Mouse (Mus musculus): ENCODE measurements around the gene 4933407L21Rik. TPM values are rescaled to one million over a fixed set of nuclear protein-coding genes. Genes with fewer than 3 reads are reported as not detected.

Gene 4933407L21Rik
- polyA plus RNA-seq, 1 experiment = not detected

GRCm38 (mm10) chr1:85897901-85898760, 30.2 kb upstream of the 4933407L21Rik start:
- H3K4me3 ChIP-seq (replicated peaks) = no peak overlapping the region
- H3K4me1 ChIP-seq (ENCODE audit: control insufficient read depth) = peaks cover 37% of the 10 kb centered on the region
- peaks cover 2% of the 10 kb centered on the region; the same call in 1 of the 2 replicates for H3K36me3 ChIP-seq (ENCODE audit: control insufficient read depth)
- no peaks in the 10 kb centered on the region for H3K27me3 ChIP-seq (ENCODE audit: control insufficient read depth)
- H3K9me3 ChIP-seq (ENCODE audit: control insufficient read depth, low read length) = peaks cover 1% of the 10 kb centered on the region; the same call in 1 of the 2 replicates
- TF ChIP-seq GATA1 (IDR thresholded peaks at IDR 0.05; ENCODE audit: low read length) (no peak), TAL1 (IDR thresholded peaks at IDR 0.05; ENCODE audit: low read length) (no peak)

GRCm38 (mm10) chr1:85898761-85899387, 29.4 kb upstream of the 4933407L21Rik start:
- Histone ChIP-seq H3K9me3 (ENCODE audit: control insufficient read depth, low read length) (no peaks in the 10 kb centered on the region), H3K27me3 (ENCODE audit: control insufficient read depth) (no peaks in the 10 kb centered on the region), H3K4me3 (replicated peaks) (no peak overlapping the region), H3K4me1 (ENCODE audit: control insufficient read depth) (peaks cover 36% of the 10 kb centered on the region), H3K36me3 (ENCODE audit: control insufficient read depth) (peaks cover 4% of the 10 kb centered on the region; the same call in 1 of the 2 replicates)
- TF ChIP-seq TAL1 (IDR thresholded peaks at IDR 0.05; ENCODE audit: low read length) = no peak

GRCm38 (mm10) chr1:85899388-85899761, 28.9 kb upstream of the 4933407L21Rik start:
- Histone ChIP-seq H3K27me3 (ENCODE audit: control insufficient read depth) (no peaks in the 10 kb centered on the region), H3K4me1 (ENCODE audit: control insufficient read depth) (peaks cover 31% of the 10 kb centered on the region), H3K9me3 (ENCODE audit: control insufficient read depth, low read length) (no peaks in the 10 kb centered on the region), H3K4me3 (replicated peaks) (no peak overlapping the region), H3K36me3 (ENCODE audit: control insufficient read depth) (peaks cover 4% of the 10 kb centered on the region; the same call in 1 of the 2 replicates)
- TF ChIP-seq TAL1 (IDR thresholded peaks at IDR 0.05; ENCODE audit: low read length) (no peak), GATA1 (IDR thresholded peaks at IDR 0.05; ENCODE audit: low read length) (no peak)

GRCm38 (mm10) chr1:85900521-85901333, 27.6 kb upstream of the 4933407L21Rik start:
- no peaks in the 10 kb centered on the region for H3K9me3 ChIP-seq (ENCODE audit: control insufficient read depth, low read length)
- H3K4me1 ChIP-seq (ENCODE audit: control insufficient read depth) = peaks cover 18% of the 10 kb centered on the region
- TF ChIP-seq GATA1 (IDR thresholded peaks at IDR 0.05; ENCODE audit: low read length) = no peak
- TF ChIP-seq TAL1 (IDR thresholded peaks at IDR 0.05; ENCODE audit: low read length) = no peak
- H3K36me3 ChIP-seq (ENCODE audit: control insufficient read depth) = peaks cover 8% of the 10 kb centered on the region; the same call in 1 of the 2 replicates
- no peak overlapping the region for H3K4me3 ChIP-seq (replicated peaks)
- no peaks in the 10 kb centered on the region for H3K27me3 ChIP-seq (ENCODE audit: control insufficient read depth)

GRCm38 (mm10) chr1:85901516-85902107, 26.7 kb upstream of the 4933407L21Rik start:
- TF ChIP-seq GATA1 (IDR thresholded peaks at IDR 0.05; ENCODE audit: low read length) = no peak
- TF ChIP-seq TAL1 (IDR thresholded peaks at IDR 0.05; ENCODE audit: low read length) = no peak
- no peaks in the 10 kb centered on the region for H3K9me3 ChIP-seq (ENCODE audit: control insufficient read depth, low read length)
- no peak overlapping the region for H3K4me3 ChIP-seq (replicated peaks)
- peaks cover 10% of the 10 kb centered on the region for H3K4me1 ChIP-seq (ENCODE audit: control insufficient read depth)
- H3K27me3 ChIP-seq (ENCODE audit: control insufficient read depth) = no peaks in the 10 kb centered on the region
- peaks cover 17% of the 10 kb centered on the region for H3K36me3 ChIP-seq (ENCODE audit: control insufficient read depth)

GRCm38 (mm10) chr1:85902108-85902561, 26.1 kb upstream of the 4933407L21Rik start:
- H3K4me1 ChIP-seq (ENCODE audit: control insufficient read depth) = peaks cover 4% of the 10 kb centered on the region
- H3K9me3 ChIP-seq (ENCODE audit: control insufficient read depth, low read length) = no peaks in the 10 kb centered on the region
- no peaks in the 10 kb centered on the region for H3K27me3 ChIP-seq (ENCODE audit: control insufficient read depth)
- H3K4me3 ChIP-seq (replicated peaks) = no peak overlapping the region
- TF ChIP-seq GATA1 (IDR thresholded peaks at IDR 0.05; ENCODE audit: low read length) (no peak), TAL1 (IDR thresholded peaks at IDR 0.05; ENCODE audit: low read length) (no peak)
- H3K36me3 ChIP-seq (ENCODE audit: control insufficient read depth) = peaks cover 22% of the 10 kb centered on the region

GRCm38 (mm10) chr1:85906892-85907291, 21.4 kb upstream of the 4933407L21Rik start:
- TF ChIP-seq TAL1 (IDR thresholded peaks at IDR 0.05; ENCODE audit: low read length) (no peak), GATA1 (IDR thresholded peaks at IDR 0.05; ENCODE audit: low read length) (no peak)
- no peaks in the 10 kb centered on the region for H3K9me3 ChIP-seq (ENCODE audit: control insufficient read depth, low read length)
- H3K27me3 ChIP-seq (ENCODE audit: control insufficient read depth) = no peaks in the 10 kb centered on the region
- H3K4me1 ChIP-seq (ENCODE audit: control insufficient read depth) = no peaks in the 10 kb centered on the region
- H3K4me3 ChIP-seq (replicated peaks) = no peak overlapping the region
- peaks cover 25% of the 10 kb centered on the region for H3K36me3 ChIP-seq (ENCODE audit: control insufficient read depth)

- no peak for TF ChIP-seq GATA1 (IDR thresholded peaks at IDR 0.05; ENCODE audit: low read length)
- TF ChIP-seq TAL1 (IDR thresholded peaks at IDR 0.05; ENCODE audit: low read length) = no peak
- no peaks in the 10 kb centered on the region for H3K9me3 ChIP-seq (ENCODE audit: control insufficient read depth, low read length)
- no peak overlapping the region for H3K4me3 ChIP-seq (replicated peaks)
- no peaks in the 10 kb centered on the region for H3K4me1 ChIP-seq (ENCODE audit: control insufficient read depth)
- no peaks in the 10 kb centered on the region for H3K27me3 ChIP-seq (ENCODE audit: control insufficient read depth)
- peaks cover 21% of the 10 kb centered on the region for H3K36me3 ChIP-seq (ENCODE audit: control insufficient read depth)
Measured at GRCm38 (mm10) chr1:85908754-85909590, 19.3 kb upstream of the 4933407L21Rik start.
